Mouse (Mus musculus): ENCODE results near the gene Zmynd11.

DNA sequence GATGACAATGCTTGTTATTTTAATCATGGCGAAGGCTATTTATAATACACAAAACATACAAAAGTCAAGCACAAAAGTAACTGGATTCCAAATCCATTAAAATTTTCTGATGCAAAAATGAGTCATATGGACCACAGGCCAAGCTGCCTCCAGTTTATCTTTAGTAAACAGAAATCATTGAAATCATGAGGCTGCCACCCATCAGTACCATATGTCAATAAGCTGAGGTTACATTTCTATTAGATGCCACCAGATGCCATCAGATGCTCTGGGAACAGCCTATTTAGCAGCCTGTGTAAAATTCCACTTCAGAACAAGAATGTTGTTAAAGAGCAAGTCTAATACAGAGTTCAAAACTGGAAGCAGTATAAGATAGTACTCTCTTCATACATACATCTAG is 52.7 kb downstream of the Zmynd11 start:
- TF ChIP-seq CTCF (conservative IDR thresholded peaks at IDR 0.05; ENCODE audit: low read length) (no peak), POU5F1 (IDR thresholded peaks at IDR 0.05; ENCODE audit: borderline replicate concordance, low read length) (no peak), NANOG (IDR thresholded peaks at IDR 0.05; ENCODE audit: borderline replicate concordance, low read length) (no peak)

All from E14TG2a.4 (cell line).